Mouse (Mus musculus) gastrocnemius, adult 2 months (tissue): ENCODE results near the gene Cdc37. TPM values are rescaled to one million over a fixed set of nuclear protein-coding genes. Genes with fewer than 3 reads are reported as not detected.

Experiments used
- DNase-seq: peaks from one replicate; pipeline ENCODE4 v3.0.0; 2022
- H3K27ac ChIP-seq: fragments of 200-600 bp; 2 replicates; pipeline ENCODE4 v1.8.1; 2022; ENCODE audit warnings: mild to moderate bottlenecking
- H3K4me3 ChIP-seq: fragments of 200-600 bp; 2 replicates; pipeline ENCODE4 v1.8.1; 2022; ENCODE audit warnings: mild to moderate bottlenecking, moderate library complexity
- CTCF ChIP-seq: fragments of 200-600 bp; IDR thresholded peaks from 2 replicates; pipeline ENCODE4 v1.8.1; 2022; ENCODE audit warnings: antibody characterized with exemption, mild to moderate bottlenecking, moderate library complexity
- intact Hi-C: fragments of 180-260 bp; cut with DNase I; formaldehyde crosslinking; loops from one replicate; pipeline ENCODE4 v1.15.1; 2025
- total RNA-seq, 2 experiments: library from RNA; stranded (reverse); gene quantifications; 2 replicates each; pipeline ENCODE4 v1.2.3; 2021

Cdc37 gene
- total RNA-seq, 2 experiments from 2014 or later = 116 to 139 TPM

DNA sequence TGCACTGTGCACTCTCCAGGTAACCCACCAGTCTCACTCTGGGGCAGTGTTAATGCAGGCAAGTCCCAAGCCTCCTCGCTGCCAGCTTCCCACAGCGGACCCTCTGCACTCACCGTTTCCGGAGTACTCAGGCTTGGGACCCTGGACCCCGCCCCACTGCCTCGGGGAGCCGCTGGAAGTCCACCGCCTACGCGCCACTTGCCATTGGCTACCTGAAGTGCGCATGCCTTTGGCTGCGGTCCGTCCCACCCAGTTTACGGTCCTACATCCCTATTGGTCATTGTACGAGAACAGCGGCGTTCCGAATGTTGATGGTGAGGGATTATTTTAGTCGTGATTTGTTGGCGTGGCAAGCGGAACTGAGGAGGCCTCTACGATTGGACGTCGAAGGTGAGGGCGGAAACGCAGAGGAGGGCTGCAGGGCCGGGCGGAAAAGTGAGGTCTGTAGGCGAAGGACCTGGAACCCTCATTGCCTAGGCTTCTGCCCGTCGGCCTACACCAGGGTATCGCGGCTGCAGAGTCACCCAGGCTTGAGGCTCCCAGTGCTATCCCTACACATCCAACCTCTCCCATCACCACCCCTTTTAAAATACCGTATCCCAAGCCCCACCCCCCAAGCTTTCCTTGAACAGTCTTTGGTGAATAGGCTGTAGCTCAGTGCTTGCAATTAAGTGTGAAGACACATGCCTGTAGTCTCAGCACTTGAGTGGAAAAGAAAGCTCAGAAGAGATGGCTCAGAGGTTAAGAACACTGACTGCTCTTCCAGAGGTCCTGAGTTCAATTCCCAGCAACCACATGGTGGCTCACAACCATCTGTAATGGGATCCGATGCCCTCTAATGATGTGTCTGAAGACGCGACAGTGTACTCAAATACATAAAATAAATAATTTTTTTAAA, 18.5 kb downstream of the Cdc37 start, which contains the start of gene Tyk2:
TSS of gene Tyk2 (minus strand) at position 185 of the 898 bp plus-strand sequence.
- peak within 1 kb of the TSS; percentile 88 for H3K4me3 ChIP-seq
- intact Hi-C loops = loop anchor here (5.0 kb wide), 2 partner anchors 39 to 99 kb away; partner anchors contain the start of genes Gm38431, Icam5 and Raver1
- peak within 1 kb of the TSS; percentile 87 for H3K27ac ChIP-seq
- DNase-seq = peak; percentile 92
- TF ChIP-seq CTCF = no peak

DNA sequence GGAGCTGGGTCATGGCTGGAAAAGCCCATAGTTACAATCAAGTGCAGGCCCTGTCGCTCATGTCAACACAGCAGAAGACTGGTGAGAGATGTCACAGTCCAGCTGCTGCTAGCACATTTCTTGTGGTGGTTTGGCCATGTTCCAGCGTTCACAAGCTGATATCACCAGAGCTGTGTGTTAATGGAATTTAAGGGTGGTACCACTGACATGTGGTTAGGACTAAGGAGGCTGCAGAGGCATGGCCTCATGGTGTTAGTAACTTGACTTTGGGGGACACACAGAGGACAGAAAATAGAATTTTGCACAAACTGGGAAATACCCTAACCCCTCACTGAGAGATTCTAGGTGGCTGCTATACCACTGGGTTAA, 23.5 kb downstream of the Cdc37 start:
- intact Hi-C loops = no loop called here
- no peak for DNase-seq
- no peak overlapping the region for H3K4me3 ChIP-seq
- no peak overlapping the region for H3K27ac ChIP-seq
- TF ChIP-seq CTCF = no peak

DNA sequence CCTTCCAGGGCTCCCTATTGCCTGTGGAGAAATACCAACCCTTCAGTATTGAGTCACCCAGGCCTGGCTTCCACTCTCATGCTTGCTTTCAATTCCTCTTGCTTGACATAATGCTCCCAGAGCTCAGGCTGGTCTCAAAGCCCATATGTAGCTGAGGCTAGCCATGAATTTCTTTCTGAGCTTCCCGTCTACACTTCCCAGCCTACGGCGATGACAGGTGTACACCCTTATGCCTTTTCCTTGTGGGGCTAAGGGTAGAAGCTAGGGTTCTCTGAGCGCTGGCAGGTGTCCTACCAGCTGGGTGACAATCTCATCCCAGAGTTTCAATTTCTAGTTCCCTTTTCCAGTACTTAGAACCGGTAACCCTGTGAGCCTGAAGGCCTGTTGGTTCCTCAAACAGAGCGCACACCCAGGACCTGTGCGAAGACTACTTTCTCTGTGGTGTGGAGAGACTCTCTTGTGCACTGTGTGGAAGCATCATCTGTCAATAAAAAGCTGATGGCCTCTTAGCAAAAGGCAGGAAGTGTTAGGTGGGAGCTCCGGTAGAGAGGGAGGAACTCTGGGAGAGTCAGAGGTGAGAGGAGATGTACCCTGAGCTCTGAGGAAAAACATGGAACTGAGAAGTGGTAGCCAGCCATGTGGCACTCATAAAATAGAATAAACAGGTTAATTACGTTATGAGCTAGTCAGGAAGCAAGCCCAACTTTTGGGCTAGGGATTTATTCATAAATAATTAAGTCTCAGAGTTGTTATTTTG, 24.1 kb downstream of the Cdc37 start:
- intact Hi-C loops = no loop called here
- TF ChIP-seq CTCF = no peak
- no peak for DNase-seq
- no peak overlapping the region for H3K27ac ChIP-seq
- H3K4me3 ChIP-seq = no peak overlapping the region

- intact Hi-C loops = no loop called here
- H3K4me3 ChIP-seq = no peak overlapping the region
- no peak for DNase-seq
- no peak overlapping the region for H3K27ac ChIP-seq
- no peak for TF ChIP-seq CTCF
These were observed 24.9 kb downstream of the Cdc37 start for GRCm38 (mm10) chr9:21124837-21125236.

DNA sequence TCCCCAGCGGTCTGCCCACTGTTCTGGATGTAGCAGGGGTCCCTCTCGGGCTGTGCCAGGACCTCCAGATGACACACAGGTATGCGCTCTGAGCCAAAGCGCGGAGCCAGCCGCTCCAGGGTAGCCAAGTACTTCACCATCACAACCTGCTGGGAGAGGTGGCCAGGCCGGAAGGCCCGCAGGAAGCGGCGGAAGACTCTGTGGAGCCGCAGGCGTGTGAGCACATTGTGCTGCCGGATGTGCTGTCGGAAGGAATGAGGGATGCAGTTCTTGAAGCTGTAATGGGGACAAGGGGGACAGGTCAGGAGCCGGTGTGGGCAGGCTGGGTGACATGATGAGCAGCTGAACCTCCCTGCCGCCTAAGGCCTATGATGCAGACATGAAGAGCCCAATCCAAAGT, 28.3 kb downstream of the Cdc37 start:
- intact Hi-C loops = no loop called here
- Histone ChIP-seq H3K27ac (no peak overlapping the region), H3K4me3 (no peak overlapping the region)
- TF ChIP-seq CTCF = no peak
- DNase-seq = no peak

GRCm38 (mm10) chr9:21117073-21117472, 32.7 kb downstream of the Cdc37 start:
- intact Hi-C loops = no loop called here
- no peak for DNase-seq
- TF ChIP-seq CTCF = no peak
- Histone ChIP-seq H3K4me3 (no peak overlapping the region), H3K27ac (no peak overlapping the region)

DNA sequence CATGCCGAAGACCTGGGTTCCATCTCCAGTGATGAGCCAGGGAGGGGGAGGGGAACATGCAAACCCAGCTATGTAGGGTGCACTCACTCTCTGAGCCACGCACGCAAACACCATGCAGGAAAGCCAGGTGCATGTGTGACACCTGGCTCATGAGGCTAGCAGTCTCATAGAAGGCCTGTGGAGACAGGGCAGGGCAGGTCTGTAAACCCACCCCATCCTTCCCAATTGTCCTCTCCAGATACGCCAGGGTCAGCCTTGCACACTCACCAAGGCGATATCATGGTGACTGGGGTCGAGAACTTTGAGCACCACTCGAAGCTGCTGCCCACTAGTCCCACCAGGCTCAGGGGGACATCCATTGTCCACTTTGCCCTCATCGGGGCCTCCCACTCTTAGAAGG, 34.7 kb downstream of the Cdc37 start:
- intact Hi-C loops = no loop called here
- H3K4me3 ChIP-seq = no peak overlapping the region
- H3K27ac ChIP-seq = no peak overlapping the region
- no peak for TF ChIP-seq CTCF
- no peak for DNase-seq

GRCm38 (mm10) chr9:21114190-21114589, 35.6 kb downstream of the Cdc37 start:
- H3K27ac ChIP-seq = no peak overlapping the region
- intact Hi-C loops = no loop called here
- no peak for DNase-seq
- H3K4me3 ChIP-seq = no peak overlapping the region
- TF ChIP-seq CTCF = no peak

DNA sequence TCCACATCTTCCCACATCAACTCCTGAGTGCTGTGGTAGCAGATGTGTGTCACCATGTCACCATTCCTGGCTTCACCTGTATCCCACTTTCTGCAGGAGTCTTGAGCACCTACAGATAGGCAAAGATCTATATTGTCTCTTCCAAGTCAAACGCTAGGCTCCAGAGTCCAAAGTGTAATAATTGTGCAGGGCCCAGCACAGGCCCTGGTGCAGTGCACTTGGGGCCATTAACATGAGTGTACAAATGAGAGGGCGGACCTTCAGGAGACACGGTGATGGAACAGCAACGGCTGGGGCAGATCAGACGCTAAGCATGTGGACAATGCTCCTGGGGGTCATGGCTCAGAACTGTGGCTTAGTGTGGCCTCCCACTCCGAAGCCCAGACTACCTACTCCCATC, 36.0 kb downstream of the Cdc37 start:
- intact Hi-C loops = no loop called here
- no peak overlapping the region for H3K27ac ChIP-seq
- TF ChIP-seq CTCF = no peak
- no peak overlapping the region for H3K4me3 ChIP-seq
- DNase-seq = no peak

- Histone ChIP-seq H3K27ac (no peak overlapping the region), H3K4me3 (no peak overlapping the region)
- intact Hi-C loops = no loop called here
- no peak for TF ChIP-seq CTCF
- DNase-seq = no peak
These were observed 42.1 kb downstream of the Cdc37 start for GRCm38 (mm10) chr9:21107607-21108237.

- intact Hi-C loops = no loop called here
- no peak for DNase-seq
- Histone ChIP-seq H3K4me3 (no peak overlapping the region), H3K27ac (no peak overlapping the region)
- no peak for TF ChIP-seq CTCF
These were observed 43.8 kb downstream of the Cdc37 start for GRCm38 (mm10) chr9:21105760-21106564.

GRCm38 (mm10) chr9:21104814-21105213, 45.0 kb downstream of the Cdc37 start:
- Histone ChIP-seq H3K4me3 (no peak overlapping the region), H3K27ac (no peak overlapping the region)
- no peak for DNase-seq
- intact Hi-C loops = no loop called here
- TF ChIP-seq CTCF = no peak
